Mouse (Mus musculus): ENCODE measurements around the gene Pea15a.

- TF ChIP-seq EP300 (IDR thresholded peaks at IDR 0.05; ENCODE audit: low read depth) = no peak
- TF ChIP-seq CTCF (IDR thresholded peaks at IDR 0.05; ENCODE audit: low read depth) = no peak
These were observed 4.4 kb downstream of the Pea15a start for GRCm38 (mm10) chr1:172201967-172202880.

Measured in liver, postnatal 0 days (tissue).